Comparison of ENCODE assay signal across 8 mouse cellular contexts in the genomic region with DNA sequence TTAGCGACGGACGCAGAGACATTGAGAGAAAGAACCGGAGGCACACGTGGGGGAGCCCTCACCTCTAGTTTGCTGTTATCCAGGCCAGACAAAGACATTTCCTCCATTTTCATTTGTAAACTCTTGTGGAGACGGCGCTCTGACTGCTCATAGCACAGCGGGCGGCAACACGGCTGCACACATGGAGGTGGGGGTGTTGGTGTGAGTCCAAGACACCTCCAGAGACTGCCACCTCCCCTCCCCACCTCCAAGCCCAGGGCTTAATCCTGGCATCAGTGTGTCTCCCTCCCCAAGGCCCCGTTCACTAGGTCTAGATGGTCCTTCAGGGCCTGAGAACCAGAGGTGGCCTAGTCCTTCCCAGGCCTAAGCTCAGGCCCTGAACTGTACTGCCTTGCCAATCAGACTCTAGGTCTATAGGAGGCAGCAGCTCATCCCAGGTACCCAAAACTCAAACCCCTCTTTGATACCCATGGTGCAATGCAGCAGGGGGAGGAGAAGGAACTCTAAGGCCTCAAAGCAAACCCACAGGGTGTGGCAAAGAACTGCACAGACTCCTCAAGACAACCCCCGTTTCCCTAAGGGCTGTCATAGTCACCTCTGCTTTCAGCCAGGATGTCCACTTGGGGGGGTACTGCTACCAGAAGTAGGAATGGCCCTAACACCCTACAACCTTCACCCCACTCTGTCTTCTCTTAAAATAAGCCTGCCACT. TPM values are rescaled to one million over a fixed set of nuclear protein-coding genes. Genes with fewer than 3 reads are reported as not detected.
DNase-seq lines count a peak whose midpoint lies in the region; ATAC-seq and TF ChIP-seq lines count a peak whose summit lies in the region.

No protein-coding gene starts in this region.

- no peak for TF ChIP-seq POLR2A in lung, adult 2 months (IDR thresholded peaks at IDR 0.05; ENCODE audit: borderline replicate concordance, extremely low read depth, low read depth, low read length)

- peak overlapping the region; percentile 98 for H3K27ac ChIP-seq in hindbrain, embryonic 10.5 days
- peak overlapping the region; percentile 99 for H3K27ac ChIP-seq in neural tube, embryonic 14.5 days (ENCODE audit: low read depth, low read length)

- no peak for TF ChIP-seq CTCF in lung, adult 2 months (IDR thresholded peaks at IDR 0.05; ENCODE audit: insufficient read depth, low read length)

- 78% methylated on average over 12 of the region's 12 CpGs for WGBS in hindbrain, embryonic 10.5 days
- WGBS in lung, adult 2 months: 46% methylated on average over 12 of the region's 12 CpGs
- 64% methylated on average over 12 of the region's 12 CpGs for WGBS in neural tube, embryonic 14.5 days

- peak; percentile 29 for ATAC-seq in common myeloid progenitor, adult 5-6 weeks (replicated peaks; ENCODE audit: low read depth, poor library complexity, severe bottlenecking)
- no peak for ATAC-seq in neural tube, embryonic 14.5 days (ENCODE audit: low read depth)

- peak; percentile 37 for DNase-seq in right cerebral cortex, postnatal 25 days
- no peak for DNase-seq in right cerebral cortex, postnatal 14 days
- DNase-seq in hindbrain, embryonic 10.5 days (ENCODE audit: low spot score): no peak
- DNase-seq in lung, adult 2 months: no peak
- no peak for DNase-seq in adrenal gland, adult 8-10 months
- no peak for DNase-seq in ovary, postnatal 10 days (ENCODE audit: low spot score)

- H3K4me3 ChIP-seq in hindbrain, embryonic 10.5 days: peak overlapping the region; percentile 84
- peak overlapping the region; percentile 49 for H3K4me3 ChIP-seq in lung, adult 2 months (replicated peaks; ENCODE audit: extremely low read depth, low read depth, low read length)
- H3K4me3 ChIP-seq in neural tube, embryonic 14.5 days (ENCODE audit: low read depth, low read length): peak overlapping the region; percentile 90

- H3K9ac ChIP-seq in neural tube, embryonic 14.5 days (replicated peaks; ENCODE audit: low read depth, low read length): peak overlapping the region; percentile 93

- H3K9me3 ChIP-seq in hindbrain, embryonic 10.5 days: no peaks in the 10 kb centered on the region
- H3K9me3 ChIP-seq in neural tube, embryonic 14.5 days (ENCODE audit: control insufficient read depth, low read length): no peaks in the 10 kb centered on the region

- peaks cover 50% of the 10 kb centered on the region for H3K36me3 ChIP-seq in hindbrain, embryonic 10.5 days
- H3K36me3 ChIP-seq in neural tube, embryonic 14.5 days (ENCODE audit: control insufficient read depth, insufficient read depth, low read length): peaks cover 34% of the 10 kb centered on the region

- H3K4me2 ChIP-seq in neural tube, embryonic 14.5 days (ENCODE audit: low read depth, low read length): peak overlapping the region; percentile 84

- H3K27me3 ChIP-seq in hindbrain, embryonic 10.5 days (ENCODE audit: insufficient read depth, poor library complexity, severe bottlenecking): no peaks in the 10 kb centered on the region
- no peaks in the 10 kb centered on the region for H3K27me3 ChIP-seq in neural tube, embryonic 14.5 days (ENCODE audit: control insufficient read depth, insufficient read depth, low read length)

- H3K4me1 ChIP-seq in hindbrain, embryonic 10.5 days (replicated peaks): peaks cover 48% of the 10 kb centered on the region
- H3K4me1 ChIP-seq in lung, adult 2 months (ENCODE audit: control insufficient read depth, insufficient read depth, low read length): peaks cover 7% of the 10 kb centered on the region
- H3K4me1 ChIP-seq in neural tube, embryonic 14.5 days (ENCODE audit: control insufficient read depth, insufficient read depth, low read length): peaks cover 9% of the 10 kb centered on the region

RNA-seq across cellular contexts. Expression of a gene that starts 1.4 kb away (rescaled TPM):
- 19.4 and 30.4 TPM in 2 replicates for total RNA-seq in common myeloid progenitor, adult 5-6 weeks (2017)
- 16.8 and 18.7 TPM in 2 replicates for polyA plus RNA-seq in hindbrain, embryonic 10.5 days (2016; fragmentation: Nextera tagmentation; extraction: Ambion mirVana)
- 33.1 and 38.8 TPM in 2 replicates for polyA plus RNA-seq in lung, adult 2 months (2012; rRNA removed)
- 36.5 and 36.7 TPM in 2 replicates for polyA plus RNA-seq in neural tube, embryonic 14.5 days (2014; fragmentation: Nextera tagmentation; extraction: Ambion mirVana)
- 10 to 100 TPM; 51.0 to 53.8 (median 52.3) TPM for total RNA-seq in adrenal gland, adult 8-10 months (2022)

RNA-seq across cellular contexts. Expression of a gene that starts 10.3 kb away (rescaled TPM):
- total RNA-seq in common myeloid progenitor, adult 5-6 weeks (2017): 24.4 and 27.5 TPM in 2 replicates
- polyA plus RNA-seq in hindbrain, embryonic 10.5 days (2016; fragmentation: Nextera tagmentation; extraction: Ambion mirVana): 52.3 and 69.6 TPM in 2 replicates
- polyA plus RNA-seq in lung, adult 2 months (2012; rRNA removed): 46.3 and 53.4 TPM in 2 replicates
- polyA plus RNA-seq in neural tube, embryonic 14.5 days (2014; fragmentation: Nextera tagmentation; extraction: Ambion mirVana): 86.9 and 88.6 TPM in 2 replicates
- 10 to 100 TPM; 59.6 to 67.4 (median 63.3) TPM for total RNA-seq in adrenal gland, adult 8-10 months (2022)

RNA-seq across cellular contexts. Expression of a gene that starts 24.5 kb away (rescaled TPM):
- total RNA-seq in common myeloid progenitor, adult 5-6 weeks (2017): 173 and 184 TPM in 2 replicates
- 82.6 and 91.7 TPM in 2 replicates for polyA plus RNA-seq in hindbrain, embryonic 10.5 days (2016; fragmentation: Nextera tagmentation; extraction: Ambion mirVana)
- 23.9 and 27.7 TPM in 2 replicates for polyA plus RNA-seq in lung, adult 2 months (2012; rRNA removed)
- polyA plus RNA-seq in neural tube, embryonic 14.5 days (2014; fragmentation: Nextera tagmentation; extraction: Ambion mirVana): 70.3 and 81.9 TPM in 2 replicates
- 100 to 1,000 TPM in 1 of 4 experiments, 10 to 100 TPM in 3; 87.3 to 115 (median 94.5) TPM for total RNA-seq in adrenal gland, adult 8-10 months (2022)

RNA-seq across cellular contexts. Expression of a gene that starts 26.5 kb away (rescaled TPM):
- total RNA-seq in common myeloid progenitor, adult 5-6 weeks (2017): 0.18 and 1.5 TPM in 2 replicates
- 0.08 TPM in 1 of 2 replicates, not detected in the other for polyA plus RNA-seq in hindbrain, embryonic 10.5 days (2016; fragmentation: Nextera tagmentation; extraction: Ambion mirVana)
- 0.15 and 1.8 TPM in 2 replicates for polyA plus RNA-seq in lung, adult 2 months (2012; rRNA removed)
- 0.12 and 0.23 TPM in 2 replicates for polyA plus RNA-seq in neural tube, embryonic 14.5 days (2014; fragmentation: Nextera tagmentation; extraction: Ambion mirVana)
- 1 to 10 TPM in 2 of 4 experiments, under 1 TPM in 2; 0.20 to 1.2 (median 0.78) TPM for total RNA-seq in adrenal gland, adult 8-10 months (2022)

RNA-seq across cellular contexts. Expression of a gene that starts 46.4 kb away (rescaled TPM):
- 4.8 and 5.3 TPM in 2 replicates for total RNA-seq in common myeloid progenitor, adult 5-6 weeks (2017)
- polyA plus RNA-seq in hindbrain, embryonic 10.5 days (2016; fragmentation: Nextera tagmentation; extraction: Ambion mirVana): 20.9 and 28.3 TPM in 2 replicates
- polyA plus RNA-seq in lung, adult 2 months (2012; rRNA removed): 0.65 and 0.68 TPM in 2 replicates
- polyA plus RNA-seq in neural tube, embryonic 14.5 days (2014; fragmentation: Nextera tagmentation; extraction: Ambion mirVana): 1.4 and 1.5 TPM in 2 replicates
- under 1 TPM; 0.41 to 0.83 (median 0.56) TPM for total RNA-seq in adrenal gland, adult 8-10 months (2022)
